Comparison of ENCODE assay signal across 9 mouse cellular contexts in the genomic region with DNA sequence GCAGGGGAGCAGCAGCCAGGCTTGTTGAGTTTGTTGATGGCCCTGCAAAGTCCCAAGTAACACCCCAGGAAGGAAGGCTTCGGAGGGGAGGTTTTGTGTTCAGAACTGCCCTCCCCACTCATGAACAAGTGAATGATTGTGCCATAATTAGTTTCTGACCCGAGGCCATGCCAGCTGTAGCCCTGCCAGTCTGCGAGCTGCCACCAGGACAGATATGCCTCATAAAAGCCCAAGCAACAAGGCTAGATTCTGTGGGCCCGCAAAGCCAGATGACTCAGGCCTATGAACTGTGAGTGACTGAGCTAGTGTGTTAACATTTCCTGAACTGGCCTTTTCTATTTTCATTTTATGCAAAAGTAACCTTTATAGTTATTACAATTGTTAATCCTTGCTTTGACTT. TPM values are rescaled to one million over a fixed set of nuclear protein-coding genes. Genes with fewer than 3 reads are reported as not detected.
A peak's percentile ranks its signal among the peaks of the same experiment; 100 is the strongest.
DNase-seq lines count a peak whose midpoint lies in the region; ATAC-seq and TF ChIP-seq lines count a peak whose summit lies in the region.
"Had no signal": no experiment of that assay in that cellular context is flagged by ENCODE, and none has a peak within 500 bp of the region (broad histone marks: within the 10 kb centered on the region; RNA-seq: fewer than 3 reads in every experiment).

No protein-coding gene starts in this region.

- TF ChIP-seq EP300 in liver, postnatal 0 days (IDR thresholded peaks at IDR 0.05; ENCODE audit: low read depth), result no peak

- H3K9ac ChIP-seq in liver, postnatal 0 days (replicated peaks), result no peak overlapping the region
- H3K9ac ChIP-seq in hindbrain, embryonic 16.5 days (ENCODE audit: low read depth, low read length), result no peak overlapping the region

- H3K4me2 ChIP-seq in liver, postnatal 0 days (ENCODE audit: low read depth, low read length), result no peak overlapping the region
- no peak overlapping the region for H3K4me2 ChIP-seq in hindbrain, embryonic 16.5 days (ENCODE audit: low read length)

- 52% methylated on average over 4 of the region's 4 CpGs for WGBS in embryonic facial prominence, embryonic 10.5 days
- 60% methylated on average over 4 of the region's 4 CpGs for WGBS in liver, postnatal 0 days (ENCODE audit: insufficient replicate concordance)
- 56% methylated on average over 4 of the region's 4 CpGs for WGBS in hindbrain, embryonic 16.5 days

- 0 out of 2 replicates have a peak, but pooled peaks cover 9% of the 10 kb centered on the region for H3K4me1 ChIP-seq in embryonic facial prominence, embryonic 10.5 days
- H3K4me1 ChIP-seq in liver, postnatal 0 days (ENCODE audit: insufficient read depth), result no peaks in the 10 kb centered on the region
- no peaks in the 10 kb centered on the region for H3K4me1 ChIP-seq in hindbrain, embryonic 16.5 days (ENCODE audit: control insufficient read depth, insufficient read depth, low read depth, low read length)

- H3K4me3 ChIP-seq in embryonic facial prominence, embryonic 10.5 days, result no peak overlapping the region
- H3K4me3 ChIP-seq in liver, postnatal 0 days (ENCODE audit: low read depth, low read length), result no peak overlapping the region
- no peak overlapping the region for H3K4me3 ChIP-seq in hindbrain, embryonic 16.5 days (ENCODE audit: low read length)
- H3K4me3 ChIP-seq: erythroblast, embryonic 14.5 days had no signal

- TF ChIP-seq CTCF in liver, postnatal 0 days (IDR thresholded peaks at IDR 0.05; ENCODE audit: low read depth), result no peak

- peak overlapping the region; percentile 48 for H3K27ac ChIP-seq in embryonic facial prominence, embryonic 10.5 days (replicated peaks)
- H3K27ac ChIP-seq in liver, postnatal 0 days (ENCODE audit: low read depth), result no peak overlapping the region
- H3K27ac ChIP-seq in hindbrain, embryonic 16.5 days (ENCODE audit: low read depth, low read length), result no peak overlapping the region

- no peaks in the 10 kb centered on the region for H3K9me3 ChIP-seq in embryonic facial prominence, embryonic 10.5 days
- H3K9me3 ChIP-seq in liver, postnatal 0 days (ENCODE audit: low read length), result no peaks in the 10 kb centered on the region
- H3K9me3 ChIP-seq in hindbrain, embryonic 16.5 days (ENCODE audit: control insufficient read depth, low read length), result no peaks in the 10 kb centered on the region

- peak; percentile 92 for DNase-seq in heart, adult 11 months
- DNase-seq in heart, postnatal 4 days, result no peak
- peak; percentile 67 for DNase-seq in NIH3T3 (ENCODE audit: low read depth)
- no peak for DNase-seq in embryonic facial prominence, embryonic 10.5 days (ENCODE audit: low spot score)
- peak; percentile 12 to 45 for DNase-seq in layer of hippocampus, postnatal 10 days (ENCODE audit: low spot score in 2 of 2)
- DNase-seq in liver, postnatal 0 days, result no peak
- no peak for DNase-seq in MN1 (ENCODE audit: low spot score)

- no peaks in the 10 kb centered on the region for H3K27me3 ChIP-seq in embryonic facial prominence, embryonic 10.5 days (replicated peaks; ENCODE audit: low read depth, poor library complexity, severe bottlenecking)
- H3K27me3 ChIP-seq in liver, postnatal 0 days (ENCODE audit: insufficient read depth, low read length), result no peaks in the 10 kb centered on the region
- H3K27me3 ChIP-seq in hindbrain, embryonic 16.5 days (replicated peaks; ENCODE audit: control insufficient read depth, insufficient read depth, low read length), result no peaks in the 10 kb centered on the region

- no peak for ATAC-seq in liver, postnatal 0 days
- no peak; the same call in 1 of the 2 replicates for ATAC-seq in hindbrain, embryonic 16.5 days

- no peaks in the 10 kb centered on the region for H3K36me3 ChIP-seq in embryonic facial prominence, embryonic 10.5 days (replicated peaks)
- no peaks in the 10 kb centered on the region for H3K36me3 ChIP-seq in liver, postnatal 0 days (replicated peaks; ENCODE audit: insufficient read depth, low read length)
- H3K36me3 ChIP-seq in hindbrain, embryonic 16.5 days (ENCODE audit: control insufficient read depth, insufficient read depth, low read length), result no peaks in the 10 kb centered on the region

RNA-seq across cellular contexts. Expression of a gene that starts 48.3 kb away (rescaled TPM):
- 10 to 100 TPM; 18.8 to 20.9 TPM for total RNA-seq in heart, postnatal 4 days (2021)
- 8.8 and 9.4 TPM in 2 replicates for polyA plus RNA-seq in embryonic facial prominence, embryonic 10.5 days (2016; fragmentation: Nextera tagmentation; extraction: Ambion mirVana)
- total RNA-seq in layer of hippocampus, postnatal 10 days (2021), result 1 to 10 TPM; 5.9 TPM
- 0.14 TPM in 2 replicates for polyA plus RNA-seq in liver, postnatal 0 days (2015; fragmentation: Nextera tagmentation; extraction: Ambion mirVana)
- 1.2 TPM in 2 replicates for polyA plus RNA-seq in hindbrain, embryonic 16.5 days (2015; fragmentation: Nextera tagmentation; extraction: Ambion mirVana)
- polyA plus RNA-seq: erythroblast, embryonic 14.5 days had no signal

Comparison
In these comparisons a context has a peak if more than half of its experiments do, and no peak if none do; other contexts are left out.
1. DNase-seq: peak in heart, adult 11 months (single experiment), NIH3T3 (single experiment) and layer of hippocampus, postnatal 10 days (2 of 2); none in heart, postnatal 4 days (single experiment), embryonic facial prominence, embryonic 10.5 days (single experiment), liver, postnatal 0 days (single experiment) and MN1 (single experiment).